Comparison of ENCODE assay signal across 24 mouse cellular contexts in genomic region chr7:81623767-81624166, GRCm38 (mm10). TPM values are rescaled to one million over a fixed set of nuclear protein-coding genes. Genes with fewer than 3 reads are reported as not detected.
DNase-seq lines count a peak whose midpoint lies in the region; ATAC-seq and TF ChIP-seq lines count a peak whose summit lies in the region.
"Had no signal": no experiment of that assay in that cellular context is flagged by ENCODE, and none has a peak within 500 bp of the region (broad histone marks: within the 10 kb centered on the region; RNA-seq: fewer than 3 reads in every experiment).

No protein-coding gene starts in this region.

- no peaks in the 10 kb centered on the region for H3K4me1 ChIP-seq in liver, adult 2 months (ENCODE audit: control insufficient read depth, insufficient read depth, low read length)
- H3K4me1 ChIP-seq in liver, embryonic 11.5 days (replicated peaks; ENCODE audit: control insufficient read depth, insufficient read depth, low read length): no peaks in the 10 kb centered on the region
- H3K4me1 ChIP-seq in intestine, embryonic 15.5 days (replicated peaks): no peaks in the 10 kb centered on the region
- H3K4me1 ChIP-seq in intestine, embryonic 16.5 days (ENCODE audit: control insufficient read depth, insufficient read depth, low read length): no peaks in the 10 kb centered on the region
- no peaks in the 10 kb centered on the region for H3K4me1 ChIP-seq in stomach, postnatal 0 days (replicated peaks; ENCODE audit: control insufficient read depth, insufficient read depth)
- H3K4me1 ChIP-seq: forebrain, embryonic 10.5 days; forebrain, embryonic 13.5 days; heart, embryonic 10.5 days; heart, embryonic 13.5 days had no signal

- H3K27ac ChIP-seq in liver, adult 2 months (replicated peaks; ENCODE audit: insufficient read depth, low read depth, low read length): no peak overlapping the region
- H3K27ac ChIP-seq in liver, embryonic 11.5 days (ENCODE audit: low read depth, low read length): no peak overlapping the region
- H3K27ac ChIP-seq in intestine, embryonic 15.5 days: no peak overlapping the region
- H3K27ac ChIP-seq in intestine, embryonic 16.5 days (ENCODE audit: low read length): no peak overlapping the region
- H3K27ac ChIP-seq in stomach, postnatal 0 days (replicated peaks): no peak overlapping the region
- H3K27ac ChIP-seq: forebrain, embryonic 10.5 days; forebrain, embryonic 13.5 days; heart, embryonic 10.5 days; heart, embryonic 13.5 days had no signal

- no peak overlapping the region for H3K4me2 ChIP-seq in liver, embryonic 11.5 days
- H3K4me2 ChIP-seq in intestine, embryonic 15.5 days (replicated peaks): no peak overlapping the region
- no peak overlapping the region for H3K4me2 ChIP-seq in intestine, embryonic 16.5 days (ENCODE audit: low read depth, low read length)
- no peak overlapping the region for H3K4me2 ChIP-seq in stomach, postnatal 0 days (replicated peaks; ENCODE audit: low read depth)
- H3K4me2 ChIP-seq: forebrain, embryonic 13.5 days; heart, embryonic 13.5 days had no signal

- 80% methylated on average over 6 of the region's 6 CpGs for WGBS in liver, adult 2 months
- WGBS in liver, embryonic 11.5 days: 88% methylated on average over 6 of the region's 6 CpGs
- 73% methylated on average over 6 of the region's 6 CpGs for WGBS in intestine, embryonic 15.5 days
- WGBS in intestine, embryonic 16.5 days: 73% methylated on average over 6 of the region's 6 CpGs
- 60% methylated on average over 6 of the region's 6 CpGs for WGBS in stomach, postnatal 0 days

- no peaks in the 10 kb centered on the region; the same call in 1 of the 2 replicates for H3K9me3 ChIP-seq in liver, embryonic 11.5 days (ENCODE audit: control insufficient read depth, low read length)
- no peaks in the 10 kb centered on the region for H3K9me3 ChIP-seq in intestine, embryonic 15.5 days
- no peaks in the 10 kb centered on the region for H3K9me3 ChIP-seq in intestine, embryonic 16.5 days (ENCODE audit: control insufficient read depth, low read length)
- no peaks in the 10 kb centered on the region for H3K9me3 ChIP-seq in stomach, postnatal 0 days (ENCODE audit: control insufficient read depth, low read length)
- H3K9me3 ChIP-seq: forebrain, embryonic 13.5 days; heart, embryonic 10.5 days had no signal

- H3K9ac ChIP-seq in liver, adult 2 months (ENCODE audit: low read depth, low read length): no peak overlapping the region
- no peak overlapping the region for H3K9ac ChIP-seq in liver, embryonic 11.5 days (ENCODE audit: low read depth, low read length)
- H3K9ac ChIP-seq in intestine, embryonic 15.5 days: no peak overlapping the region
- H3K9ac ChIP-seq in intestine, embryonic 16.5 days (ENCODE audit: low read depth, low read length): no peak overlapping the region
- no peak overlapping the region for H3K9ac ChIP-seq in stomach, postnatal 0 days (ENCODE audit: low read length)
- H3K9ac ChIP-seq: forebrain, embryonic 13.5 days; heart, embryonic 13.5 days had no signal

- no peak for TF ChIP-seq EP300 in stomach, postnatal 0 days (optimal IDR thresholded peaks at IDR 0.05)

- no peak for ATAC-seq in liver, embryonic 11.5 days (replicated peaks; ENCODE audit: low FRiP score)
- ATAC-seq in intestine, embryonic 15.5 days: peak; percentile 67
- peak; percentile 74 for ATAC-seq in intestine, embryonic 16.5 days
- peak; percentile 80 for ATAC-seq in stomach, postnatal 0 days (ENCODE audit: low FRiP score, low TSS enrichment)
- ATAC-seq: CD4-positive, CD25-positive, alpha-beta regulatory T cell, adult 4 months; forebrain, embryonic 13.5 days; forebrain, embryonic 16.5 days; hindbrain, embryonic 16.5 days had no signal

- peak; percentile 20 for DNase-seq in liver, adult 2 months (ENCODE audit: extremely low read depth, low read depth, low spot score)
- DNase-seq in liver, embryonic 11.5 days (ENCODE audit: low spot score): no peak
- DNase-seq in stomach, postnatal 0 days (ENCODE audit: low spot score): peak; percentile 22
- DNase-seq in cerebellum, adult 18-20 months: no peak
- DNase-seq: adrenal gland, adult 2 months; adrenal gland, postnatal 14 days; cerebellum, adult 11-12 months; cerebellum, adult 9-10 months; cerebellum, postnatal 14 days; gastrocnemius, postnatal 14 days; heart, adult 18-20 months; heart, postnatal 14 days; heart, postnatal 4 days had no signal

- H3K4me3 ChIP-seq in liver, adult 2 months (ENCODE audit: insufficient read depth, low read depth, low read length): no peak overlapping the region
- no peak overlapping the region for H3K4me3 ChIP-seq in liver, embryonic 11.5 days (ENCODE audit: low read depth, low read length)
- H3K4me3 ChIP-seq in intestine, embryonic 15.5 days (replicated peaks): no peak overlapping the region
- H3K4me3 ChIP-seq in intestine, embryonic 16.5 days (ENCODE audit: low read length): no peak overlapping the region
- no peak overlapping the region for H3K4me3 ChIP-seq in stomach, postnatal 0 days (ENCODE audit: low read depth, low read length)
- H3K4me3 ChIP-seq: forebrain, embryonic 10.5 days; forebrain, embryonic 13.5 days; heart, embryonic 10.5 days; heart, embryonic 13.5 days had no signal

- H3K79me2 ChIP-seq in liver, adult 2 months (ENCODE audit: control insufficient read depth, insufficient read depth, low read length): no peaks in the 10 kb centered on the region

- no peaks in the 10 kb centered on the region for H3K36me3 ChIP-seq in liver, adult 2 months (ENCODE audit: control insufficient read depth, insufficient read depth, low read length)
- H3K36me3 ChIP-seq in liver, embryonic 11.5 days (ENCODE audit: control insufficient read depth, insufficient read depth, low read length): no peaks in the 10 kb centered on the region
- no peaks in the 10 kb centered on the region for H3K36me3 ChIP-seq in intestine, embryonic 15.5 days
- no peaks in the 10 kb centered on the region for H3K36me3 ChIP-seq in intestine, embryonic 16.5 days (ENCODE audit: control insufficient read depth, insufficient read depth, low read length)
- no peaks in the 10 kb centered on the region for H3K36me3 ChIP-seq in stomach, postnatal 0 days (ENCODE audit: control insufficient read depth, insufficient read depth, low read length)
- H3K36me3 ChIP-seq: forebrain, embryonic 10.5 days had no signal

- TF ChIP-seq POLR2A in liver, adult 2 months (IDR thresholded peaks at IDR 0.05; ENCODE audit: extremely low read depth, insufficient read depth, low read length): no peak

- TF ChIP-seq CTCF in liver, adult 2 months (IDR thresholded peaks at IDR 0.05; ENCODE audit: low read depth, low read length): no peak
- no peak for TF ChIP-seq CTCF in stomach, postnatal 0 days (IDR thresholded peaks at IDR 0.05; ENCODE audit: low read depth)

- H3K27me3 ChIP-seq in liver, adult 2 months (ENCODE audit: control insufficient read depth, insufficient read depth, low read length): no peaks in the 10 kb centered on the region
- H3K27me3 ChIP-seq in liver, embryonic 11.5 days (replicated peaks; ENCODE audit: control insufficient read depth, insufficient read depth, low read length): no peaks in the 10 kb centered on the region
- H3K27me3 ChIP-seq in intestine, embryonic 15.5 days (replicated peaks): no peaks in the 10 kb centered on the region
- H3K27me3 ChIP-seq in intestine, embryonic 16.5 days (replicated peaks; ENCODE audit: control insufficient read depth, insufficient read depth, low read length): no peaks in the 10 kb centered on the region
- H3K27me3 ChIP-seq in stomach, postnatal 0 days (ENCODE audit: control insufficient read depth, insufficient read depth, low read length): no peaks in the 10 kb centered on the region
- H3K27me3 ChIP-seq: forebrain, embryonic 13.5 days; heart, embryonic 13.5 days had no signal

RNA-seq across cellular contexts. Expression of gene Whamm, which starts 52.7 kb away (rescaled TPM):
- 20.7 and 25.4 TPM in 2 replicates for total RNA-seq in liver, adult 2 months (2014; rRNA removed)
- 35.1 and 44.6 TPM in 2 replicates for polyA plus RNA-seq in liver, adult 2 months (2012; rRNA removed)
- polyA plus RNA-seq in liver, embryonic 11.5 days (2014; fragmentation: Nextera tagmentation; extraction: Ambion mirVana): 10.5 and 11.6 TPM in 2 replicates
- 5.9 and 6.3 TPM in 2 replicates for polyA plus RNA-seq in intestine, embryonic 15.5 days (2015; fragmentation: Nextera tagmentation; extraction: Ambion mirVana)
- polyA plus RNA-seq in intestine, embryonic 16.5 days (2015; fragmentation: Nextera tagmentation; extraction: Ambion mirVana): 1.4 and 1.9 TPM in 2 replicates
- 3.5 and 3.8 TPM in 2 replicates for polyA plus RNA-seq in stomach, postnatal 0 days (2015; fragmentation: Nextera tagmentation; extraction: Ambion mirVana)

RNA-seq across cellular contexts. Expression of gene Fsd2, which starts 57.0 kb away (rescaled TPM):
- 0.13 and 0.28 TPM in 2 replicates for total RNA-seq in liver, adult 2 months (2014; rRNA removed)
- polyA plus RNA-seq in liver, adult 2 months (2012; rRNA removed): 0.04 TPM in 2 replicates
- polyA plus RNA-seq in liver, embryonic 11.5 days (2014; fragmentation: Nextera tagmentation; extraction: Ambion mirVana): 0.19 and 0.21 TPM in 2 replicates
- polyA plus RNA-seq in intestine, embryonic 15.5 days (2015; fragmentation: Nextera tagmentation; extraction: Ambion mirVana): 0.10 and 0.15 TPM in 2 replicates
- 0.07 and 0.11 TPM in 2 replicates for polyA plus RNA-seq in intestine, embryonic 16.5 days (2015; fragmentation: Nextera tagmentation; extraction: Ambion mirVana)
- polyA plus RNA-seq in stomach, postnatal 0 days (2015; fragmentation: Nextera tagmentation; extraction: Ambion mirVana): 0.06 and 0.11 TPM in 2 replicates
- total RNA-seq: MEL had no signal
- polyA plus RNA-seq: C2C12 had no signal

Comparison
In these comparisons a context has a peak if more than half of its experiments do, and no peak if none do; other contexts are left out.
1. DNase-seq: peak in liver, adult 2 months (single experiment) and stomach, postnatal 0 days (single experiment); none in liver, embryonic 11.5 days (single experiment) and cerebellum, adult 18-20 months (0 of 2).